Mouse (Mus musculus) limb, embryonic 14.5 days (tissue): ENCODE results near the gene Ddx43. TPM values are rescaled to one million over a fixed set of nuclear protein-coding genes. Genes with fewer than 3 reads are reported as not detected.

ENCODE experiments used
- ATAC-seq: fragments of 200-750 bp; cut with Nextera tagmentation; 2 replicates; pipeline ENCODE4 v1.8.0; 2017; ENCODE audit warnings: low read depth, moderate number of reproducible peaks, moderate TSS enrichment; ENCODE audit not compliant: low FRiP score
- DNase-seq: peaks from one replicate; pipeline ENCODE4 v3.0.0-alpha.2; 2015; ENCODE audit warnings: low spot score
- H3K27ac ChIP-seq: fragments of 300-500 bp; sonication (generic); replicated peaks from 2 replicates; pipeline ENCODE4 v1.5.1; 2014; ENCODE audit warnings: low read depth, mild to moderate bottlenecking, low read length, moderate library complexity, mixed read lengths
- H3K27me3 ChIP-seq: fragments of 300-500 bp; sonication (generic); 2 replicates; pipeline ENCODE4 v1.6.1; 2014; ENCODE audit warnings: low read length, mixed read lengths; ENCODE audit not compliant: control insufficient read depth, insufficient read depth
- H3K36me3 ChIP-seq: fragments of 300-500 bp; sonication (generic); 2 replicates; pipeline ENCODE4 v1.6.1; 2014; ENCODE audit warnings: mild to moderate bottlenecking, low read length, moderate library complexity, mixed read lengths; ENCODE audit not compliant: control insufficient read depth, insufficient read depth
- H3K4me1 ChIP-seq: fragments of 300-500 bp; sonication (generic); 2 replicates; pipeline ENCODE4 v1.6.1; 2014; ENCODE audit warnings: antibody characterized with exemption, low read length, mixed read lengths; ENCODE audit not compliant: control insufficient read depth, insufficient read depth
- H3K4me2 ChIP-seq: fragments of 300-500 bp; sonication (generic); replicated peaks from 2 replicates; pipeline ENCODE4 v1.6.1; 2014; ENCODE audit warnings: low read depth, mild to moderate bottlenecking, low read length, moderate library complexity; ENCODE audit not compliant: severe bottlenecking
- H3K4me3 ChIP-seq: fragments of 300-500 bp; sonication (generic); replicated peaks from 2 replicates; pipeline ENCODE4 v1.5.1; 2014; ENCODE audit warnings: low read length
- H3K9ac ChIP-seq: fragments of 300-500 bp; sonication (generic); 2 replicates; pipeline ENCODE4 v1.6.1; 2014; ENCODE audit warnings: mild to moderate bottlenecking, low read depth, low read length, moderate library complexity; ENCODE audit not compliant: severe bottlenecking
- H3K9me3 ChIP-seq: fragments of 300-500 bp; sonication (generic); 2 replicates; pipeline ENCODE4 v1.6.1; 2016; ENCODE audit warnings: low read length; ENCODE audit not compliant: control insufficient read depth
- POLR2A ChIP-seq: fragments of 200-500 bp; IDR thresholded peaks from 2 replicates; pipeline ENCODE4 v1.8.0; 2012; ENCODE audit warnings: inconsistent platforms, mild to moderate bottlenecking, moderate library complexity, borderline replicate concordance; ENCODE audit not compliant: insufficient read depth, insufficient read length; ENCODE audit errors: extremely low read depth
- WGBS: fragments of 180-500 bp; shearing (Covaris S2); extraction: QIAGEN DNeasy Blood & Tissue Kit; methylation state at CpG from one replicate; pipeline ENCODE4 v1.1.7; 2014; 5-methylcytosine and 5-hydroxymethylcytosine counted together
- polyA plus RNA-seq, 2 experiments: library from polyadenylated mRNA; depleted of rRNA in 1 of 2; stranded (reverse) in 1 of 2; unstranded in 1 of 2; fragments of >200 nt; fragmentation: Nextera tagmentation in 1 of 2; extraction: Ambion mirVana in 1 of 2; gene quantifications; 2 replicates each; pipeline versions ENCODE4 v1.2.1 to v1.2.3; 2012 to 2014

The Ddx43 gene
- polyA plus RNA-seq, 2 experiments: 0.26 to 1.0 TPM

GRCm38 (mm10) chr9:78368671-78369293 is 26.8 kb upstream of the Ddx43 start:
- H3K9me3 ChIP-seq: no peaks in the 10 kb centered on the region
- no peak overlapping the region for H3K9ac ChIP-seq
- no peaks in the 10 kb centered on the region for H3K27me3 ChIP-seq
- DNase-seq: no peak
- TF ChIP-seq POLR2A: no peak
- H3K4me2 ChIP-seq: no peak overlapping the region
- H3K27ac ChIP-seq: no peak overlapping the region
- H3K36me3 ChIP-seq: no peaks in the 10 kb centered on the region
- H3K4me3 ChIP-seq: no peak overlapping the region
- ATAC-seq: no peak
- WGBS: 56% methylated on average over 3 of the region's 3 CpGs
- no peaks in the 10 kb centered on the region for H3K4me1 ChIP-seq

- DNase-seq: no peak
- H3K36me3 ChIP-seq: no peaks in the 10 kb centered on the region
- no peaks in the 10 kb centered on the region for H3K4me1 ChIP-seq
- H3K4me2 ChIP-seq: no peak overlapping the region
- H3K4me3 ChIP-seq: no peak overlapping the region
- no peaks in the 10 kb centered on the region for H3K9me3 ChIP-seq
- no peak overlapping the region for H3K9ac ChIP-seq
- no peaks in the 10 kb centered on the region for H3K27me3 ChIP-seq
- no peak for ATAC-seq
- TF ChIP-seq POLR2A: no peak
- WGBS: 91% methylated on average over 2 of the region's 2 CpGs
- H3K27ac ChIP-seq: no peak overlapping the region
These were observed 26.2 kb upstream of the Ddx43 start for GRCm38 (mm10) chr9:78369349-78369748.

- Histone ChIP-seq H3K27ac (no peak overlapping the region), H3K9ac (no peak overlapping the region), H3K27me3 (no peaks in the 10 kb centered on the region), H3K36me3 (no peaks in the 10 kb centered on the region), H3K4me1 (no peaks in the 10 kb centered on the region), H3K9me3 (no peaks in the 10 kb centered on the region), H3K4me2 (no peak overlapping the region), H3K4me3 (no peak overlapping the region)
- no peak for ATAC-seq
- DNase-seq: no peak
- no peak for TF ChIP-seq POLR2A
- WGBS: 88% methylated on average over 7 of the region's 7 CpGs
These were observed 25.8 kb upstream of the Ddx43 start for GRCm38 (mm10) chr9:78369786-78370185.

GRCm38 (mm10) chr9:78371441-78371840 is 24.1 kb upstream of the Ddx43 start:
- ATAC-seq (no peak), DNase-seq (no peak)
- TF ChIP-seq POLR2A: no peak
- H3K27me3 ChIP-seq: no peaks in the 10 kb centered on the region
- no peak overlapping the region for H3K4me2 ChIP-seq
- no peaks in the 10 kb centered on the region for H3K9me3 ChIP-seq
- 94% methylated on average over 3 of the region's 3 CpGs for WGBS
- H3K27ac ChIP-seq: no peak overlapping the region
- H3K4me3 ChIP-seq: no peak overlapping the region
- no peaks in the 10 kb centered on the region for H3K4me1 ChIP-seq
- H3K36me3 ChIP-seq: no peaks in the 10 kb centered on the region
- no peak overlapping the region for H3K9ac ChIP-seq

GRCm38 (mm10) chr9:78372827-78373504 is 22.6 kb upstream of the Ddx43 start:
- Histone ChIP-seq H3K36me3 (no peaks in the 10 kb centered on the region), H3K4me1 (peaks cover 4% of the 10 kb centered on the region), H3K4me3 (no peak overlapping the region), H3K27ac (no peak overlapping the region), H3K9ac (no peak overlapping the region), H3K27me3 (no peaks in the 10 kb centered on the region), H3K4me2 (no peak overlapping the region), H3K9me3 (no peaks in the 10 kb centered on the region)
- TF ChIP-seq POLR2A: no peak
- ATAC-seq (no peak), DNase-seq (no peak)
- 81% methylated on average over 10 of the region's 10 CpGs for WGBS
